8 mouse cellular contexts compared by ENCODE assay signal in the genomic region with DNA sequence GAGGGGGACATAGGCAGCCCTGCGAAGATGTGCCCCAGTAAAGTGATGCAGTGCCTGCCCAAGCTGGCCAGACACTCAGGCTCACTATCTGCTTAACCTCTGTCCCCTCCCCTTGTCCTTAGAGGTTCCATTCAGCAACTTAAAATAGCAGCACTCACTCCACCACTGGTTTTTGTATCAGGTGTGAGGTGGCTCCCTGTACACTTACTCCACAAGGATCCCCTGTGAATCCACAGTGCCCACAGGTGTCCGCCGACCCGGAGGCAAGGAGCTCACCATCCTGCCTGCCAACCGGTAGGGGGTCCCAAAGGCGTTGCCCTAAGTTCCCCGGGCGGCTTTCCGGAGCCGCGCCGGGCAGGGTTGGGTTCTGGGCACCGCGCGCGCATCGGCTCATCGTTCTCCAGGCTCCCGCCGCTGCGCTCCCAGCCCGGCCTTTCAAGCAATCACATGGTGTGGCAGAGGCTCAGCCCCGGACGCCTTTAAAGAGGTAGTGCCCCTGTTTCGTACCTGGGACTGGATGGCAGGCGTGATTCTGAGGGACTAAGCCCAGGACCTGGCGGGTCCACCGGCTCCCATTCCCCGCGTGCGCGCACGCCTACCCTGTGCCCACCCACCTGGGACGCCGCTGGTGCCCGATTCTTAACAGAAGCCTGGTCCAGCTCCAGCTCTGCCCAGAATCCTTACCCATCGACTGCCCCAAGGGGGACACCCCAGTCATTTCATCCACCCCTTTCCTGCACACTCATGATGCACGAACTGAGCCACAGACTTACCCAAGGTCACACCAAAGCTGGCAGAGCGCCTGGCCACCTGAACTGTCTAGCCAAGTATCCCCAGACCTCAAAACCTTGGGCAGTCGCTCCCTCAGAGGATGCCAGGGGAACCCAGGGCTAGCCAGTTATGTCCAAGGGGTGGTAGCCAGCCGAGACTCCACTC. TPM values are rescaled to one million over a fixed set of nuclear protein-coding genes. Genes with fewer than 3 reads are reported as not detected.
DNase-seq lines count a peak whose midpoint lies in the region; ATAC-seq lines count a peak whose summit lies in the region.

No protein-coding gene starts in this region.

- DNase-seq in ovary, postnatal 36 days (ENCODE audit: low spot score) = peak; percentile 50
- DNase-seq in ovary, postnatal 10 days (ENCODE audit: low spot score) = no peak
- DNase-seq in cerebellum, postnatal 36 days = peak; percentile 85 to 86
- DNase-seq in kidney, postnatal 14 days = peak; percentile 45
- no peak for DNase-seq in liver, embryonic 13.5 days
- DNase-seq in right cerebral cortex, postnatal 10 days (ENCODE audit: low spot score in 2 of 2) = peak; percentile 82 to 84
- no peak for DNase-seq in spleen, postnatal 4 days (ENCODE audit: low spot score in 2 of 2)

- H3K9ac ChIP-seq in heart, embryonic 12.5 days = peak overlapping the region; percentile 65
- H3K9ac ChIP-seq in liver, embryonic 13.5 days = no peak overlapping the region

- H3K9me3 ChIP-seq in heart, embryonic 12.5 days (replicated peaks) = no peaks in the 10 kb centered on the region
- H3K9me3 ChIP-seq in liver, embryonic 13.5 days (replicated peaks) = no peaks in the 10 kb centered on the region

- peaks cover 39% of the 10 kb centered on the region for H3K27me3 ChIP-seq in heart, embryonic 12.5 days (replicated peaks)
- H3K27me3 ChIP-seq in liver, embryonic 13.5 days = peaks cover 61% of the 10 kb centered on the region

- peak; percentile 54 for ATAC-seq in heart, embryonic 12.5 days (ENCODE audit: insufficient number of reproducible peaks, low FRiP score)
- ATAC-seq in liver, embryonic 13.5 days (ENCODE audit: low read depth) = no peak

- peak overlapping the region; percentile 91 for H3K4me2 ChIP-seq in heart, embryonic 12.5 days
- peak overlapping the region; percentile 52 for H3K4me2 ChIP-seq in liver, embryonic 13.5 days

- 1% methylated on average over 41 of the region's 41 CpGs for WGBS in heart, embryonic 12.5 days
- 1% methylated on average over 41 of the region's 41 CpGs for WGBS in liver, embryonic 13.5 days (ENCODE audit: insufficient replicate concordance)

- peaks cover 64% of the 10 kb centered on the region for H3K4me1 ChIP-seq in heart, embryonic 12.5 days (replicated peaks)
- peaks cover 23% of the 10 kb centered on the region; the same call in 1 of the 2 replicates for H3K4me1 ChIP-seq in liver, embryonic 13.5 days (replicated peaks)

- H3K27ac ChIP-seq in heart, embryonic 12.5 days (ENCODE audit: poor library complexity, severe bottlenecking) = no peak overlapping the region
- no peak overlapping the region for H3K27ac ChIP-seq in liver, embryonic 13.5 days

- no peaks in the 10 kb centered on the region for H3K36me3 ChIP-seq in heart, embryonic 12.5 days
- no peaks in the 10 kb centered on the region for H3K36me3 ChIP-seq in liver, embryonic 13.5 days

- peak overlapping the region; percentile 49 for H3K4me3 ChIP-seq in heart, embryonic 12.5 days
- H3K4me3 ChIP-seq in liver, embryonic 13.5 days (replicated peaks) = peak overlapping the region; percentile 23

RNA-seq across cellular contexts. Expression of a gene that starts 0.5 kb away (rescaled TPM):
- 7.3 and 9.3 TPM in 2 replicates for polyA plus RNA-seq in heart, embryonic 12.5 days (2016; fragmentation: Nextera tagmentation; extraction: Ambion mirVana)
- polyA plus RNA-seq in liver, embryonic 13.5 days (2015; fragmentation: Nextera tagmentation; extraction: Ambion mirVana) = 0.12 and 0.13 TPM in 2 replicates

RNA-seq across cellular contexts. Expression of a gene that starts 41.5 kb away (rescaled TPM):
- polyA plus RNA-seq in heart, embryonic 12.5 days (2016; fragmentation: Nextera tagmentation; extraction: Ambion mirVana) = 0.39 and 0.54 TPM in 2 replicates
- 1.6 and 1.9 TPM in 2 replicates for polyA plus RNA-seq in liver, embryonic 13.5 days (2015; fragmentation: Nextera tagmentation; extraction: Ambion mirVana)

RNA-seq across cellular contexts. Expression of a gene that starts 52.7 kb away (rescaled TPM):
- polyA plus RNA-seq in heart, embryonic 12.5 days (2016; fragmentation: Nextera tagmentation; extraction: Ambion mirVana) = 1.2 and 1.3 TPM in 2 replicates
- 1.8 and 2.4 TPM in 2 replicates for polyA plus RNA-seq in liver, embryonic 13.5 days (2015; fragmentation: Nextera tagmentation; extraction: Ambion mirVana)

RNA-seq across cellular contexts. Expression of a gene that starts 55.1 kb away (rescaled TPM):
- 1.2 and 2.1 TPM in 2 replicates for polyA plus RNA-seq in heart, embryonic 12.5 days (2016; fragmentation: Nextera tagmentation; extraction: Ambion mirVana)
- 2.7 and 4.1 TPM in 2 replicates for polyA plus RNA-seq in liver, embryonic 13.5 days (2015; fragmentation: Nextera tagmentation; extraction: Ambion mirVana)

Comparison
In these comparisons a context has a peak if more than half of its experiments do, and no peak if none do; other contexts are left out.
1. DNase-seq: peak in ovary, postnatal 36 days (single experiment), cerebellum, postnatal 36 days (2 of 2), kidney, postnatal 14 days (single experiment) and right cerebral cortex, postnatal 10 days (2 of 2); none in ovary, postnatal 10 days (single experiment), liver, embryonic 13.5 days (single experiment) and spleen, postnatal 4 days (0 of 2).